Mouse (Mus musculus): Measurements from ENCODE around the gene Rtn1.

- TF ChIP-seq CTCF (conservative IDR thresholded peaks at IDR 0.05; ENCODE audit: low read length) (no peak), NANOG (IDR thresholded peaks at IDR 0.05; ENCODE audit: borderline replicate concordance, low read length) (no peak)
Measured at GRCm38 (mm10) chr12:72360926-72361615, 47.8 kb downstream of the Rtn1 start.

All from E14TG2a.4 (cell line).